Mouse (Mus musculus) MEL-GATA-1-ER (cell line): ENCODE data around the gene Scrn1.

ENCODE experiments used
- DNase-seq: peaks from one replicate; pipeline ENCODE4 v3.0.0-alpha.2; 2012; ENCODE audit warnings: low read depth; ENCODE audit errors: extremely low read depth

Scrn1 gene

DNA sequence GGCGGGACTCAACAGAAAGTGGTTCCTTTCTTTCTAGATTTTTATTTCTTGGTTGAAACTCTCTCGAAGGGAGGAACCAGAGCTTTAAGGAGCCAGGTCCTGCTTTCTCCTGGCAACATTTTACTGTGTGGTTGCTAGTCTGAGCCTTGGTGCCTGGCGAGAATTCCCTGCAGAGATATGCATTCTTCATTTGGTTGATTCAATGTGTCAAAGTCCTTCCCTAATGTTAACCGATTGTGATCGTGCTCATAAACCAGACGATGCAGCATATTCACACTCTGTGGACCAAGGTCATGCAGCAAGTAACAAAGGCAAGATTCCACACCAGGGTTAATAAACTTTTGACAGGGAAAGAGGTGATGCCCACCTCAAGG, 244 bp upstream of the Scrn1 start:
- DNase-seq: no peak

DNA sequence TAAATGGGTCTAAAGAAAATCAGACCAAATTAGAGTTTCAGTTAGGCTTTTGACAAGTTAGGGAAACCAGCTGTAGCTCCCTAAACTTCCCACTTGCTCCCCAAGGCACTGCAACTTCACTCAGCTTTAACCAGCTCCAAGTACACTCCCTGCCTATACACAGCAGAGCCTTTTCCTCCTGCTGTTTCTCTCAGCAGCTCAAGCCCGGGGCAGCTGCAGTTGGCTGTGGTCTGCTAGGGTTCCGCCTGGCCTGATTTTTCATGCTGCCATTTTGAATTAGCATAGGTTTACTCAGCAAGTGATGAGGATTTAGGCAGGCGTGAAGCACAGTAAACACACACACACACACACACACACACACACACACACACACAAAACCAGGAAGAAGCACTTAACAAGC, 1.3 kb downstream of the Scrn1 start:
- no peak for DNase-seq

DNA sequence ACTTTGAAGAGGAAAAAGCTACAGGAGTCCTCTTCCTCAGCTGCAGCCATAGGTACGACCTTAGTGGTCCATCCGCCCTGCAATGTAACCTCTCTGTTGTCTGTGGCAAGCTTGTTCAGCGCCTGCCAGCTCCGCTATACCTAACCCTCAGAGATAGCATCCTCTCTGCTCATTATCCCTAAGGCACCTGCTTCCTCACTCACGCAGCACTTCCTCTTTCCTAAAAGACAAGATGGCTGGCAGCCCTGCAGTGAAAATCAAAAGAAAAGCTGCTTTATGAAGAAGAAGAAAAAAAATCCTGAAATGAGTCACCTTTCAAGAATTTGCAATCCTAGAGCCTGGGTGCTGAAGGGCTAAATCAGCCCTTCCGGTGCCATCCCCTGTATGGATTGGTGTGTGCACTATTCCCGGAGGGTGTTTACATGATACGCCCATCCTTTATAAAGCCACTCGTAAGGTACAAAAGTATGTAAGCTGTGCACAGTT, 1.7 kb downstream of the Scrn1 start:
- peak; percentile 40 for DNase-seq

DNA sequence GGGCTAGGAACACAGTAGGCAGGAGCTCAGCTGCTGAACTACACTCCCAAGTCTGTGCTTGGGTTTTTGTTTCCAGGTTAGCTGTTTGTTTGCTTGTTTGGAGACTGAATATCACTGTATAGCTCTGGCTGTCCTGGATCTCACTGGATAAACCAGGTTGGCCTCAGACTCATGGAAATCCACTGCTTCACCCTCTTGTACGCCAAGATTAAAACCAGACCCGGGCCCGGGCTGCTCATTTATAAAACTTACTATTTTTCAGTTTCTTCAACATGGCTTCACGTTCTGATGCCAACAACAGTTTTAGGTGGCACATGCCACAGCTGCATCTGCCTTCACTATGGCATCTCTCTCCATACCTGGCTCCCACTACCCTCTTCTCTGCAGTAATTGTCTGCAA, 2.7 kb downstream of the Scrn1 start:
- no peak for DNase-seq

- DNase-seq: no peak
Observed at GRCm38 (mm10) chr6:54562018-54562809, 4.1 kb downstream of the Scrn1 start.

GRCm38 (mm10) chr6:54558466-54558865, 7.8 kb downstream of the Scrn1 start:
- DNase-seq: no peak

DNA sequence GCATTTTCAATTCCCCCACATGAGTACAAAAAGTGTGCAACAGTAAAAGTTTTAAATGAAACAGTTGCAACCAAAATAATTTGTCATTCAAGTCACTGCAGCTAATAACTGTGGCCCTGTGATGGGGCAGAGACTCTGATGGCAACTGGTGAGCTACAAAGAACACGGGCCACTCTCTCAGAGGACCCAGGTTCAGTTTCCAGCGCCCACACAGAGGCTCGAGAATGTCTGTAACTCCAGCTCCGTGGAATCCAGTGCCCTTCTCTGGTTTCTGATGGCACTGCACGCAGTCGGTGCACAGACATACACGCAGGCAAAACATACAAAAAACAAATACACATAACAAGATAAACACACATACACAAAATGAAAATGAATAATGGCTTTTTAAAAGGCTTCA, 8.6 kb downstream of the Scrn1 start:
- DNase-seq: no peak

- DNase-seq: no peak
Observed at GRCm38 (mm10) chr6:54555816-54556215, 10.5 kb downstream of the Scrn1 start.

DNA sequence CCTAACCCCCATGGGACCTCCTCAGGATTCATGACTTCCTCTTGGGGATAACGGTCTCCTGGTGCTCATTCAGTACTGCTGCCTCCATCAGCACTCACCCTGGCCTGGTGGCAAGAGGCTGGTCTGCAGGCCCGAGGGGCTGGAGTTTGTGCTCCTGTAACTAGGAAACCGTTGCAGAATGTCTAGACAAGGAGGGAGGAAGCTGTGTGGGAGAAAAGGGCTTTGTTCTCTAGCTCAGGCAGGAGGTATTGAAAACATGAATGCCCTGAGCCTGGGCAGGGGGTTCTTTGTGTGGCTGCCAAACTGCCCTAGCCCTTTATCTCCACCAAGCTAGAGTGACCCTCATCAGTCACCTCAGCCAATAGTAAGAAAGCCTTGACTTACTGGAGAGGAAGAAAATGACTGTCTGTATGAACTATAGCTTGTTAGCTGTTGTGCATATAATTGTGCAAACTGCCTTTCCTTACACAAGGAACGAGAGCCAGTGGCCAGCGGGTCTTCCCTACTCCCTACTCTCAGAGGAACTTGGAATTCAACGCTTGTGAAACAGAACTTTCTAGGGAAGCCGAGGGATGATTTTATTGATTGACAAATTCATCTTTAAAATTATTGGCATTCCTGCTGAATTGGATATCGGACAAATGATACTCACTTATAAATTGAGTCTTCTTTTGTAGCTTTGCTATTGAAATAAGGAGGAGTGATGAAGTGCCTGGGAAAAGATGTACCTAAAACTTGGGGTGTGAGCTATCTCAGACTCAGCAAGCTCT, 11.8 kb downstream of the Scrn1 start:
- no peak for DNase-seq

DNA sequence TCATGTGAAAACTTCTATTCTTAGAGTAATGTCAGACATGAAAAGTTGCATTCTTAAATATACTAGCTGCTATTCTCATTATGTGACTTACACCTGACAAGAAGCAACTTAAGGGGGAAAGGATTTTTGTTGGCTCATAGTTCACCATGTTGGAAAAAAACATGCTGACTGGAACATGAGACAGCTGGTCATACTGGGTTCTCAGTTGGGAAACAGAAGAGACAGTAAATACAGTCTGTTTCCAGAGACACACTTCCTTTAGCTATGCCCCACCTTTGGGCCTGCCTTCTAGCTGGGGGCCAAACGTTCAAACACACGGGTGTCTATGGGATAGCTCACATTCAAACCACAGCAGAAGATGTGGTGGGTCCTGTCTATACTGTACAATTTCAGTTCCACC, 12.7 kb downstream of the Scrn1 start:
- no peak for DNase-seq

GRCm38 (mm10) chr6:54552721-54553413, 13.4 kb downstream of the Scrn1 start:
- DNase-seq: no peak

DNA sequence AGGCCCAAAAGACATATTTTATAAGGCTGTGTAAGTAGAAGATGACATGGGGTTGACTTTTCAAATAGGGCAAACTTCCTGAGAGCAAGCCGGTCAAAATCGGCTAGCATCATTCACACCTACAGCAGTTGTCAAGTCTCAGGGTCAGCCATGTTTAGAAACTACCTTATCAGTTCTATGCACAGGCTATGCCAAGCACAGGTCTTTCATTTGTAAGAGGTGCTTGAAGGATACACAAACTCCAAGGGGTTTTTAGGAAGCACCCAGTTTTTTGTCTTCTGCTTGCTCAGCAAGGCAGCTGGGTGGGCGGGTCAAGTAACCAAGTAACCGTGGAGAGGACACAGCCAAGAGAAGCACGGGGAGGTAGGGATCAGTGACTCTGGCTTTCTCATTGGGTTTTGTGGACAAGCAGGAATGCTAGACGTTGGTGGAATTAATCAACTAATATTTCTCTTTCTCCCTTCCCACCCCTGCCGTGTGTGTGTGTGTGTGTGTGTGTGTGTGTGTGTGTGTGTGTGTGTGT, 15.4 kb downstream of the Scrn1 start:
- no peak for DNase-seq

DNA sequence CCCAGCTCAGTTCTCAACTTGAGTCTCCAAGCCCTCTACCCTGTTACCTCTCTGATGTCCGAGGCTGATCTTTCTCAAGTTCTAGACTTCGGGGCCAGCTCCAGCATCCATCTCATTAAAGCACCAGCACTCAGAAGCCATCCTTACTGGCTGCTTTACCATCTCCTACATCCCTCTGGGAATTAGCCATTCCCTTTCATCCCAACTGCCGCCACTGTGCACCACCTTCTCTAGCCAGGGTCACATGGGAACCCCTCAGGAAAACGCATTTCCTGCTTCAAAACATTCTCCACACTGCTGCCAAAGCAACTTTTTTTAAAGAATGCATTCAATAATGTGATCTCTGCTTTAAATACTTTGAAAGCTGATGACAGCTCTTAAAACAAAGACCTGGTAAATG, 17.0 kb downstream of the Scrn1 start:
- no peak for DNase-seq

- DNase-seq: no peak
Observed at GRCm38 (mm10) chr6:54548314-54549019, 17.8 kb downstream of the Scrn1 start.

GRCm38 (mm10) chr6:54543646-54544045, 22.6 kb downstream of the Scrn1 start:
- no peak for DNase-seq

DNA sequence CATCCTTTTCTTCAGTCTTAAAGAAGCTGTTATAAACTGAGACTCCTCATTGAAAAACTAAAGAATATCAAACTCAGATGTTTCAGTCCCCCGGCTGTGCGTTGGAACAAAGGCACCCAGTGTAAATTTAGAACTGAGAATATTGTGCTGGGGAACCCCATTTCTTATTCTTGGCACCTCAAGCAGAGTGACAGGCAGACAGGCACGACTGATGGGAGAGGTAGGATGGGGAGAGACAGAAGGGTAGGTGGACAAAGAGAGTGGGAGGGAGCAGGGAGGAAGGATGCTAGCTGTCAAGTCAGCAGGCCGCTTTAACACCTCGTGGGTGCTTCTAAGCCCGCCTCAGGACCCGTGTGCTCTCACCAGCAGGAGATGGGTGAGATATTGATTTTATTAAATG, 23.5 kb downstream of the Scrn1 start:
- no peak for DNase-seq

- DNase-seq: no peak
Observed at GRCm38 (mm10) chr6:54540252-54540887, 25.9 kb downstream of the Scrn1 start.

DNA sequence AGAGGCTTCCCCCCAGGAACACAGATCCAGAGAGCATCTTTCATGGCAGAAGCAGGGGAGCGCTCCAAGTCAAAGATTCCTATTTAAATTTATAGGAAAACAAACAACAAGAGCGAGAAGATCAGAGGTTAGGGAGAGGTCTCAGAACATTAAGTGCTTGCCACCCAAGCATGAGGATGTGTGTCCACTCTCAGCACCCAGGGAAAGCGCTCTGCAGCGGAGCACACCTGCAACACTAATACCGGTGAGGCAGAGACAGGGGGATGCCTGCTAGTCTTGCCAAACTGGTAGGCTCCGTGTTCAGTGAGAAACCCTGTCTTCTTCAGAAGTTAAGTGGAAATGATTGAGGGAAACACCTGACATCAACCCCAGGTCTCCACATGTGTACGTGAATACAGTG, 26.9 kb downstream of the Scrn1 start:
- DNase-seq: no peak

GRCm38 (mm10) chr6:54538773-54539173, 27.5 kb downstream of the Scrn1 start:
- DNase-seq: no peak

GRCm38 (mm10) chr6:54537053-54537452, 29.2 kb downstream of the Scrn1 start:
- no peak for DNase-seq

DNA sequence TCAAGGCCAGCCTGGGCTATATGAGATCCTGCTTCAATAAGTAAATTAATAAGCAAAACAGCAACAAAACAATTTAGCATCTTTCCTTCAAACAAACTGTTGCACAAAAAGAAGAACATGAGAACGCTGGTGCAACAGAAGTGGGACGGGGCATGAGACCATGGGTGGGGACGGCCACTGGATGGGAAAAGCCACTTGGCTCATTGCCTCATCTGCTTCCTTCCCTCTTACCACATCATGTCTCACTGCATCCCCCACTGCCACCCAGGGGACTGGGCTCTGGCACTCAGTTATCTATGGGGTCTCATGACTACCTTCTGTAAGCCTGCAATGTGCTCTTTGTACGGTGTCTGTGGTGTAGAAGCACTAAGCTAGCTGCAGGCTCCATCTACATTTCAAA, 30.8 kb downstream of the Scrn1 start:
- no peak for DNase-seq
